Mouse (Mus musculus): ENCODE measurements at regions not wholly inside any gene's neighbourhood (a gene's known extent, or its start where the extent isn't known, plus 50 kb on each side); places are given as distances from the start of the nearest gene placed in this dataset.

GRCm38 (mm10) chr7:82121746-82122145, 51.9 kb upstream of the Sh3gl3 start:
- TF ChIP-seq MAZ (IDR thresholded peaks at IDR 0.05; ENCODE audit: low read depth, low read length), result no peak
- TF ChIP-seq CTCF (conservative IDR thresholded peaks at IDR 0.05 in 1 of 2, IDR thresholded peaks at IDR 0.05 in 1 of 2; ENCODE audit: low read depth in 2 of 2, low read length in 2 of 2), result peak; percentile 84 to 93
